Mouse (Mus musculus) cerebellum, adult 8-10 months (tissue): Measurements from ENCODE around the gene Bcor.

ENCODE experiments used
- DNase-seq: peaks from one replicate; pipeline ENCODE4 v3.0.0; 2022

Bcor gene

DNA sequence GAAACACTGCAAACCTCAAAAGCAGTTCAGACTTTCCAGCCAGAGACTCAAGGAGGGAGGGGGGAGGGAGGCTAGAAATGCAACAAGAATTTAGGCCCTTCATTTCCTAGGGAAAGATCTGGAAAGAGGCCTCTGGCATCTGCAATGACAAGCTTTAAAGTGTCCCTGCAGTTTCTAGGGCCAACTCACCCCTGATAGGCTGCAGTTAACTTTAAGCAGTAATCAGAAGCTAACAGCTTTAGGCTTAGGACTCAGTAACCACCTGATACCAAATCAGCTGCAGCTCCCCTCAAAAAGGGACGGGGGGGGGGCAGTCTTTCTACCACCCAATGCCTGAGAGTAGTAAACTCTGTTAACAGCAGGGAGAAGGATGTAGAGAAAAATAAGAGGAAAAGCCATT, 156.6 kb downstream of the Bcor start:
- DNase-seq, result no peak

DNA sequence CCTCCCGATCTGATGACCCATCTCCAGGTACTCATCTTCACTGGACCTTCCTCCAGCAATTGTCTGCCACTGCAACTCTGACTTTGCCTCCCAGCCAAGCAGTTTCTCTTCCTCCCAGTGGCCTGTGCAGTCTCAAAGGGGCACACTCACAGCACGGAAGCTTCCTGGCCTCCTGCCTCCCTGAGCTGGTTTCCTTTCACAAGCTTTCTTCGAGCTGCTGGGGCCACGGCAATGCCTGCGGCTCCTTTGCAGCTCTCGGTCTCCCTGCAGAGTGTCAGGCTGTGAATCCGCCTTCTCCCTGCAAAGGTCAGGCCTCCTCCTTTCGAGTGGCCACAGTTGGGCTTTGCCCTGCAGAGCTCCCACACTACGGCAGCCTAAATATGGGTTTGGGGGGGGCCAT, 157.0 kb downstream of the Bcor start:
- DNase-seq, result no peak

DNA sequence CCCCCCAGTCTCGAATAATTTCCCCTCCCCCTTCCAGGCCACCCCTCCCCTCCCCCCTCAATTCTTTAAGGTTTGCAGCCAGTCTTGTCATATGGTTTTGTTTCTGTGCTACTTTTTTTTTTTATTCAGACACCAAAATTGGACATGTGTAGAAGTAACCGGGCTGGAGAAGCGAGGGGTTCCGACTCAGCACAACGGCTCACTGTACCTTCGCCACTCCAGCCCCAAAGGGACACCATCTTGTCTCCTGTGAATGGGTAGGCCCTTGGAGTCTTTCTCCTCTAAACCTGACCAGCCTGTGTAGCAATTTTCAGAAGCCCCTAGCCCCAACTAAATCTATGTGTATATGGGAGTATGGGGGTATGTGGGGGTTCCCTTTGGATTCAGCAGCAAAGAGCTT, 157.6 kb downstream of the Bcor start:
- DNase-seq, result no peak

DNA sequence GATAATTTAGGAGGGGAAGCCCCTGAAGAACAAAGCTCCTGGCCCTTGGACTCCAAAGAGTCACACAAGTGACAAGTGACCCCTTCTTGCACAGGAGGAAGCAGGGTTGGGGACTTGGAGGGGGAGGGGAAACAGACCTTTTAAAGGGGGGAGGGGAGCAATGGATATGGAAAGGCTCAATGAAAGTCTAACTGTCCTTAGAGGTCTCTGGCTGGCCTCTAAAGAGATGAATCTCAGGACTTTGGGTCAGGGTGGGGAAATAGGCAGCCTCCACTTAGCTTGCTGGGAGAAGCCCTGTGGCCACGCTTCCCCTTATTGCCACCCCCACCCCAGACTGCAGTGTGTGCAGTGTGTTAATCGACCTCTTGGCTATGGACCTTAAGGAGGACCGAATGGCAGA, 158.2 kb downstream of the Bcor start:
- DNase-seq, result no peak

DNA sequence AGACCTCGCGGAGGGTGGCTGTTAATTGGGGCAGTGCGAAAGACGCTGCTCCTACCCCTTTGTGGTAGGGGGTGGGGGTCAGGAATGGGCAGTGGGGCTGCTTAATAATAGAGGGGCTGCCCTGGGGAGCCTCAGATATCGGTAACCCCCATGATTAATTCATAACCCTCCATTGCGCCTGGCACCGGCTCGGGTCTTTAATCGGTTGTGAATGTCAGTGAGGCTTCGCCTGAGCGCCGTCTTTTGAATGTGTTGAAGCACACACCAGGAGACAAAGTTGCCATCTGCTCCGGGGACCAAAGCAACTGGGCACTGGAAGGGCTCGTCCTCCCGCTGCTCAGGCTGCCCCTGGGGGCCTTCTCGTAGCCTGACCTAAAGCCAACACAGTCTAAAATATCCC, 158.8 kb downstream of the Bcor start:
- DNase-seq, result no peak

DNA sequence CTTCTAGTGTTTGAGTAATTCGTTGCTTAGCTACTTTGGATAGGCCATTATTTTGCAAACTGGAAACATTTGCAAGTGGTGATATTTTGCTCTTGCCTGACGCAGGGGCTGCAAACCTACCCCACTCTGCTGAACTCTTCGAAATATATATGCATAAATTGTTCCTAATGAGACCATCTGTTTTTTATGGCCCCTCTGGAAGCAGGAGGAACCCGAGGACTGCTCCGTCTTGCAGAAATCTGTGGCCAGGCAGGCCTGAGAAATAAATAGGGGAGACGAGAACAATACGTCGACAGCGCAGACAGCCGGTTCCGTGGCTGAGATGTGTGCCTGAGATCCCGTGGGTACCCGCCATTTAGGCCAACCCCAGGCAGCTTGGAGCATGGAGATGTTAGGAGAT, 159.5 kb downstream of the Bcor start:
- no peak for DNase-seq

DNA sequence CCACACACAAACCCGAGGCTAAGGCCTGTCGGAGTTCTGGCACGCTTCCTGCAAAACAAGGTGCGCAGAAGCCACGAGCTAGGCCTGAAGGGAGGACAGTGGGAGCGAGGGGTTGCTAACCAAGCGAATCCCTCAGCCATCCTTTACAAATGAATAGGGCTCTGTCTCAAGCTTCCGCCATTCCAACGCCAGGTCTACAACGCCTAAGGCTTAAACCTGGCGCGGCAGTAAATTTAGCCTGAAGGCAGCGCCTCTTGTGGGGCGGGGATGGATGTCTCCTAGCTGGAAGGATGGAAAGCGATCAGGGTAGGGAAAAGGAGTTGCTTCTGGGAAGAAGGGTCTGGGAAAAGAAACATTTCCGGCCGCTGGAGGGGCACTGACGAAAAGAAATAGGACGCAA, 160.2 kb downstream of the Bcor start:
- no peak for DNase-seq

DNA sequence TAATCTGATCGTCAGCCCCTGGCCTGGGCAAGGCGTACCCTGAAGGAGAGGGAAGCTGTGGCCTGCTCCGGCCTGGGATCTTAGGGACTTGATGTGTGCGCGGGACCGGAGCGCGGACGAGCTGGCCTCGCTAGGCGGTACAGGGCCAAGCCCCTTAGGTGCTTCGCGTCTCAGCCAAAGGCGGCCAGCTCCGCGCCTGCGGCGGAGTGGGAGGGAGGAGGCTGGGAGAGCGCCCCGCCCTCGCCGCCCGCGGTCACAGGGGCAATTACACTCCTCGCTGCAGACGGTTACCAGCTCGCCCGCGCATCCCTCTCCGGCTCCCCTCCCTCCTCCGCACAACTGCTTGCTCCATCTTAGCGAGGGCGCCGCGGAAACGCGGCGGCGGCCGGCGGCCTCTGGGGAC, 161.2 kb downstream of the Bcor start:
- no peak for DNase-seq

DNA sequence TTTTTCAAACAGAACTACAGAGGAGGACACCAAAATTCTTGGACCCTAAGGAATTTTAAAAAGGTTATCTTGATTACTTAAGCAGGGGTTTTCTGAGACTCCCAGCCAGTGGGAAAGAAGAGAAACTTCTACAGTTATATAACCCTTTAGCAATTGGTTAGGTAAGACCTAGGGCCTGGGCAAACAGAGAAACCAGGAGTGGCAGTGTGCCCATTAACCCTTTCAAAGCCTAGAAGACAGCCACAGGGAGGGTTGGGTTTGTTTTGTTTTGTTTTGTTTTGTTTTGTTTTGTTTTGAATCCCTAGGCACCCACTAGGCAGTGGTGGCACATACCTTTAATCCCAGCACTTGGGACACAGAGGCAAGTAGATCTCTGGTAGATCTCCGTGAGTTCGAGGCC, 163.3 kb downstream of the Bcor start:
- DNase-seq, result no peak

DNA sequence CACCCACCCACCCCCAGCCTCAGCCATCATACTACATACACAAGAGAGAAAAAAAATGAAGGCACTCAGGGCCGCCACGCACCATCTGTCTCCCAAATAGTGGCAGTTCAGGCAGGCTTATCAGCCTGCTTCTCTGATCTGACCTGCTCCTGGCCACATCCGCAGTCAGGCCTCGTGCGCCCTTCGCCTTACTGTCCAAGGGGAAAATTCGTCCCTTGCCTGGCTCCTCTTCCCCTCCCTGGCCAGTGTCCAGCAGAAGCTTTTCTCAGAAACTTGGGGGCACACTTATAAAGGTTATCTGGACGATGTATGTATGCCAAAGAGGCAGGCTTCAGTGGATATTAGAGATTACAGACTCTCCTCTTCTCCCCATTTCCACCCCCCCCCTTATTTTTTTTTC, 163.7 kb downstream of the Bcor start:
- no peak for DNase-seq

DNA sequence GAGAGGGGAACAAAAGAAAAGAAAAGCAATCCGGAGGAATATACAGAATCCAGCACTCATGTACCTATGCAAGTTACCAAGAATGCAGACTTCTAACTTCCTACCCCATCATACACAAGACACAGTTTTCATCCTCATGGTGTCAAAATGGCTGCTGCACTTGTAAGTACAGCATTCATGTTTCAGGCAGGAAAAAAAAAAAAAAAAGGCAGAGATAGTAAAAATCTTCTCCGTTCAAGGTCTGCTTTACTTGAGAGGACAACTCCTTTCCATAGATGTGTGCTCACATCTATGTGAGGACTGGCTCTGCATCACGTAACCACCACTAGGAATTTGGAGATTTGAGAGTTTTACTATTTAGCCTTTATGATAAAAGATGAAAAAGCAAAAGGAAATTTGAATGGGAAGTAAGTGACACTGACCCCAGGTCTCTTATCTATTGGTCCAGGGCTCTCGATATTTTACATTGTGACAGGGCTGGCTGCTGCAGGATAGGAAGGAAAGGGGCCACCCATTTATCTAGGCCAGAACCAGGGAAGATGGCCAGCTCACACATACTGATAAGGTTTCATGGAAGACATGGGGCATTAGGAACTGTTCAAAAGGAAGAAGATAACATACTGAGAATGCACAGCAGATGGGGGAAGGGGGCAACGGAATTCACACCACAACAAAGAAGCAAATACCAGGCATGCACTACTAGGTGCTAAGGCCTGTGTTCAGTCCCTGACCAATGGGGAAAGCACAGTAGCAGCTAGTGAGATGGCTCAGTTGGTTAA, 166.3 kb downstream of the Bcor start:
- no peak for DNase-seq

DNA sequence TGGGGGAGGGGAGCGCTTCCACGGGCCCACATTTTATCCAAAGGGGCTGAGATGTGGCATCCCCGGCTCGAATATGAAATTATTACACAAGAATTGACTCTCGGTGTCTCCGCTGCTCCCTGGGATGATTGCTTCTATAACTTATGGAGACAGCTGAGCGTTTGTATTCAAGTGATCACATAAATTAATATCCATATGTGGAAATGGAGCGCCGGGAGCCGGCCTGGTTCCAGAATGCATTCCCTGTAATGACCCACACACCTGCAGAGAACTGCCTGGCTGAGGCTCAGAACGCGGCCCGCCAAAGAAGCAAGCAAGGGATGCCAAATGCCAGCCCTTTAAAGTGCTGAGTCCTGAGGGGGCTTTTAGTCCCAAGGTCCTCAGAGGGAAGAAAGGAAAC, 170.7 kb downstream of the Bcor start:
- DNase-seq, result no peak

DNA sequence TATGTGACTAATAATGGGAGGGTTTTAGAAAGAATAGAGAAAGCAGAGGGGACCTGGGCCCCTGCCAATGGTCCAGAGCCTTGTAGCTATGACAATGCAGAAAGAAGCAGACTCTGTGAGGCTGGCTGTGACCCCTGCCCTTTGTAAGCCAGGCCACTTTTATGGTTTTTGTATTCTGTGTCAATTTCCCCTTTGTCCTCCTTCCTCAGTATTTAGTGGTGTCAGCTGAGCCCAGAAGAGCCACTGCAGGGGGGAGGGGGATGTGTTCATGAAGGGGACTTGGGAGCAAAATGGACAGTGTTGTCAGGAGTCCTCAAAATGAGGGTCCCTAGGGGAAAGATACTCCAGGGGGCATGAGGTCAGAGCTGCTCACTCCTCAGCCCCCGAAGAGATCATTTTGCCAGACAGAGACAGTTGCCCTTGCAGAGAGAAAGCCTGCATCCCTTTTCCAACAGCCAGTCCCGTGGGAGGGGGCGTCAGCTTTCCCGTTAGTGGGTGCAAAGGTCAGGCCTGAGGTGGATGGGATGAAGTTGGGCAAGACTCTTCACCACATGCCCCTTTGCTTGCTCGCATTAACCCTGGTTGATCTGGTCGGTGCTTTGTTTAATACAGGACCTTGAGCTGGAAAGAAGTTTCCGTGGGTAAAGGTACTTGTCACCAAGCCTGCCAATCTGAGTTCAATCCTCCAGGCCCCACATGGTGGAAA, 171.8 kb downstream of the Bcor start:
- DNase-seq, result no peak

DNA sequence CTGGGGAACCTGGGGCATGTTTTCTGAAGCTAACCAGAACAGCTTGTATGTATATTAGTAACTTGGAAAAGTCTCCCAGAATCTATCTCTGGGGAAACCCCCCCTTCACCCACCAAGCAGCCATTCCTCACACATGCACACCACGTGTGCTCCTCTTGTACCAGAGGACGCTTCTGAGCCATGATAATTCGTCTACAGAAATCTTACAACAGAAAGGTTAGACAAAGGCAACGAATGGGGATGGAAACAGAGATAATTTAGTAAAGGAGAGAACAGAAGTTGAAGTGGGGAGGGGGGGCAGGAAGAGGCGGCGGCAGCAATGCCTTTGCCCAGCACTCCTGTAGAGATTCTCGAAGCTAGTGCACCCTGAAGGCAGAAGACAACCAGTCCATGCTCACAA, 172.6 kb downstream of the Bcor start:
- no peak for DNase-seq
